Mouse (Mus musculus): ENCODE measurements around the gene Rpl9-ps6. TPM values are rescaled to one million over a fixed set of nuclear protein-coding genes. Genes with fewer than 3 reads are reported as not detected.
A peak's percentile ranks its signal among the peaks of the same experiment; 100 is the strongest.

Rpl9-ps6 gene
- total RNA-seq (2017), result 34.7 and 51.4 TPM in 2 replicates

DNA sequence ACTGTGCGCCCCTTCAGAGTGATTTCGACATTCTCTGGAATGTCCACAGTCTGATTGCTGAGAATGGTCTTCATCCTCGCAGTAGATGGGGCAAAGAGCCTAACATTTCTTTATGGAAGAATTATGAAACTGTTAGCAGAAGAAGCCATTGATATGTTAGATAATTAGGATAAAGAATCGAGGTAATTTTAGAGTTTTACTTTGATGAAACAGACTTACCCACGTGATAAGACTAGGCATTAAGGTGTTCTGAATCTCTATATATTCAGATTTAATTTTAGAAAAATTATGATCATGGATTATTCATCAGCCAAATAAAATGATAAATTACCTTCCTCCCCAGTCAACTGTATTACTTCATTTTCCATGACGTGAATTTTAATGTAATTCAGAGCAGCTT lies at the start of gene Rpl9-ps6:
Gene Rpl9-ps6 (minus strand): TSS at position 101 of the 400 bp plus-strand sequence.
- ATAC-seq (ENCODE audit: extremely low read depth, insufficient number of reproducible peaks, low FRiP score, poor library complexity, severe bottlenecking), result no peak

DNA sequence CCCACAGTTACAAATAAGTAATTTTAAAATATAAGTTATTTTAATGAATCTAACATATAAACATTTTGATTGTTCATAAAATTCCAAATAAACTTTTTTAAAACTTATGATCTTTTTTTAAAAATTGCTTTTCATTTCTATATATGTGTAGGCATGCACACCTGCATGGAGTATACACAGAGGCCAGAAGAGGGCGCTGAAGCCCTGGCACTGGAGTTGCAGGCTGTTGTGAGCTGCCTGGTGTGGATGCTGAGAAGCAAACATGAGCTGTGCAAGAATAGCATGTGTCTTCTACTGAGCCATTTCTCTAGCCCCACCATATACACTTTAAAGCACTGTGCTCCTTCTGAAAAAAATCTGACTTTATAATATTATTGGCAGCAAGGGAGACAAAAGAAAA lies 46.1 kb upstream of the Rpl9-ps6 start:
- ATAC-seq (ENCODE audit: extremely low read depth, insufficient number of reproducible peaks, low FRiP score, poor library complexity, severe bottlenecking), result no peak

DNA sequence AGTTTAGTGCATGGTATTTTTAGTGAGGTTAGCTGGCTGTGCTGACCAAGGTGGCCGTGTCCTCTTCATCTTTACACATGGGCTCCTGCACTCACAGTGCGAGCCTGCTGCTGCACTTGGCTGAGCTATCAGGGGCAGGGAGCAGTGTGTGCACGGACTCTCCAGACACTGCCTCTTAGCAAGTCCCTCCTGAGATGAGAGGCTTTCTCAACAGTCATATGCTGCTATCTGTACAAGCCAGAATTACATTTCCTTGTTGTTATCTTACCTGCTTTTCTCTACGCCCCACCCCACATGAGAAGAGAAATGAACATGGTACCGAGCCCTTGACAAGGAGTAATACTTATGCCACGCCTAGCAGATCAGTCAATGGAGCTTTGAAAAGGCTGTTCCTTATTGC lies 44.6 kb upstream of the Rpl9-ps6 start:
- no peak for ATAC-seq (ENCODE audit: extremely low read depth, insufficient number of reproducible peaks, low FRiP score, poor library complexity, severe bottlenecking)

DNA sequence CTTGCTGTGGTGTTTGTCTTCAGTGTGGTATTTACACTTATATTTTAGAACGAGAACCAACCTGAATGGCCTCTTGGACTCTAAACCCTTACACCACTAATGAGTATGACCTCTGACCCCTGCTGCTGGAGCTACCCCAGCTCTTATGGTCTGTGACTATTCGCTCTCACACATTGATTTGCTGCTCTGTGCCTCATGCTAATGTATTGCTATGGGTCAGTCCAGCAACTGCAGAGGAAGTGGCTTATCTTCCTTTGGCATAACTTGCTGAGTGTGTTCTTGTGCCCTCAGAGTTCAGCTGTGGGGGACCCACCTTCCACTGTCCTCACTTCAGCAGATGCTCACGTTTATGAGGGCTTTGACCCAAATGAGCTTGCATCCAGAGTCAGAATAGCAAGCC lies 43.9 kb upstream of the Rpl9-ps6 start:
- no peak for ATAC-seq (ENCODE audit: extremely low read depth, insufficient number of reproducible peaks, low FRiP score, poor library complexity, severe bottlenecking)

DNA sequence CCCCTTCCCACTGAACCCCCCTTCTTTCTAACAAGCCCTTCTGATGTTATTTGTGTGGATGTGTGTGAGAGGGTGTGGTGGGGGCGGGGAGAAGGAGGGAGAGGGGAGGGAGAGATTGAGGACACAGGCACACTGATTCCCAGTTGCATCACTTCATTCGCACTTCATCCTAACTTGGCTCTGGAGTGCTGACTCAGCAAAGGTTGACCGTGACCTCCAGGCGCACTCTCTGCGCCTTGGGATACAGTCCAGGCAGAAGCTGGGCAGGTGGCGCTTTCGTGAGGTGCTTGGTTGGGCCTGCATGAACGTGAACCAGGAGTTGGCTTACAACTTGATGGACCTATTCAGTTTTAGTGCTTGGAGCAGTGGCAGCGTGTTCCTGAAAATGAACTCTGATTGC lies 41.1 kb upstream of the Rpl9-ps6 start:
- no peak for ATAC-seq (ENCODE audit: extremely low read depth, insufficient number of reproducible peaks, low FRiP score, poor library complexity, severe bottlenecking)

DNA sequence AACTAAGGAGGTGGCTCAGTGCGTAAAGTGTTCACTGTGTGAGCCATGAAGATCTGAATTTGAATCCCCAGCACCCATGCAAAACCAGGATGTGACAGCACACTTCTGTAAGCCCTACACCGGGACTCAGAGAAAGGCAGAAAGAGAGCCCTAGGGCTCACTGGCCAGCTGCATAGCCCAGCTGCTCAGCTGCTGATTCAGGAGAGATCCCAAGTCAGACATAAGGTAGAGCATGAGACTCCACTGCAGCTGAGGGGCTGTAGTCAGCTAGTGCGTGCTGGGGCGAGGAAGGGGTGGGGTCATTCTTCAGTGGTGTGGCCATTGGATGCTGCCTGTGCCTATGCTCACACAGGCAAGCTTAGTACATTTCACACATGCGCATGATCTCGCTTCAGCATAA lies 40.7 kb upstream of the Rpl9-ps6 start:
- no peak for ATAC-seq (ENCODE audit: extremely low read depth, insufficient number of reproducible peaks, low FRiP score, poor library complexity, severe bottlenecking)

DNA sequence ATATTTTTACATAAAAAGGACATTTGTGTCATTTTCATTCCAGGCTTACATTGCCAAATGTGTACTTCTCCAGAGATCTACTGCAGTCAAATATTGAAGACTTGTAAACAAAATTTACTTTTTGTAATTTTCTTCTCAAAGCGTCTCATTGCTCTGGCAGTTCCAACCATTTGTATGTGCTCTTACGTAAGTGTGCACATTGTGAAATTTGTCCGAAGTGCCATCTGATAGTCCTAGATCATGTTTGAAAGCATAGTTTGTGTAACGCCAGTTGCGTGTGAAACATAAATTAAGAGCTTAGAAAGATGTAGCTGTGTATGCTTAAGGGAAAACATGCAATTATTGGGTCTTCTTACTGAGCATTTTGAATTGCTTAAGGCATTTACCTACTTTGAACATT lies 40.1 kb upstream of the Rpl9-ps6 start:
- no peak for ATAC-seq (ENCODE audit: extremely low read depth, insufficient number of reproducible peaks, low FRiP score, poor library complexity, severe bottlenecking)

DNA sequence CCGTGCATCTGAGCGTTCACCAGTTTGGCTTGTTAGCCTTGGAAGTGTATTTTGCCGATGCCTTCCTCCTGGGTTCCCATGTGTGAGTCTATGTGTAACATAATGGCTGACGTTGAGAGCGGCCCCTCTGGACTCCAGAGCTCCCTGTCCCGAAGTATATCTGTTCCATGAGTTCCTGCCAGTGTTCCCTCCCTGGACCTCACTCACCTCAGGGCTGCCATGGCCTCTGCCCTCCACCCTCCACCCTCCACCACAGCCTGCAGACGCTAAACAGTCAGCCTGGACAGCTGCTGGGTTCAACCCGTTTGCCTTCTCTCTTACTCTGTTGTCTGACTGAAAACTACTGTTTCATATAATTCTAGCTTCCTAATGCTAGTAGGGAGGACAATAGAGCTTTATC lies 39.7 kb upstream of the Rpl9-ps6 start:
- no peak for ATAC-seq (ENCODE audit: extremely low read depth, insufficient number of reproducible peaks, low FRiP score, poor library complexity, severe bottlenecking)

DNA sequence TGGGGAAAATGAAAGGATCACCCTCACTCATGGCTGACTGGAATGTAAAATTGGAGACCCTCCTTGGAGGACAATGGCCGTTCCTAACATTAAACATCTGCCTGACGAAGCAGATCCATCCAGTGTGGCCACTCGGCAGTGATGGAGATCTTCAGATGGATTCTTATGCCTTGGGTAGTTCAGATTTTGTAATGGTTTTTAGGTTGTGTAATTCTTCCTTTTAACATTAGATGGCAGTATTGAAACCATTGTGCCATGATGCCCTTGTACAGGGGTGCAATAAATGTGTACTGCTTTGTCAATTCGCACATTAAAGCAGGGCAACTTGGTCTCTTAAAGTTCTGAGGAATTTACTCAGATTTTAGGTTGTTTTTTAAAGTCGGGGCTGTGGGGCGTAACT lies 35.0 kb upstream of the Rpl9-ps6 start:
- ATAC-seq (ENCODE audit: extremely low read depth, insufficient number of reproducible peaks, low FRiP score, poor library complexity, severe bottlenecking), result peak; percentile 53; the same call in 1 of the 2 replicates

DNA sequence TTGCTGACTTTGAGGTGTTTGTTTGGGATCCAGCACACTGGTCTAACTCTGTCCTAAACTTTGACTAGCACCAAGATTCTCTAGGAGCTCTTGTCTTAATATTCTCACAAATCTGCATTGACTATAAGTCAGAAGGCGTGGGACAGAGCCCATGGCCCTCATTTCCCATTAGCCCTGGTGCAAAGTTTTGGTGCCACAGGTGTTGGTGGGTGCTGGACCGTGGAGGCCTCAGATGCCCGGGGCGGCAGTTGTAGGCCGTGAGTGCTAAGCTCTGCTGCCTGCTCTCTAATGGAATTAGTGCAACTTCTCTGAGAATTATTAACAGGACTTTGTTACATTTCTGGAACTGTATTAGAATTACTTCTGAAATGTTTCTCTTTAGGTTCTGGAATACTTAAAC lies 31.6 kb upstream of the Rpl9-ps6 start:
- no peak for ATAC-seq (ENCODE audit: extremely low read depth, insufficient number of reproducible peaks, low FRiP score, poor library complexity, severe bottlenecking)

DNA sequence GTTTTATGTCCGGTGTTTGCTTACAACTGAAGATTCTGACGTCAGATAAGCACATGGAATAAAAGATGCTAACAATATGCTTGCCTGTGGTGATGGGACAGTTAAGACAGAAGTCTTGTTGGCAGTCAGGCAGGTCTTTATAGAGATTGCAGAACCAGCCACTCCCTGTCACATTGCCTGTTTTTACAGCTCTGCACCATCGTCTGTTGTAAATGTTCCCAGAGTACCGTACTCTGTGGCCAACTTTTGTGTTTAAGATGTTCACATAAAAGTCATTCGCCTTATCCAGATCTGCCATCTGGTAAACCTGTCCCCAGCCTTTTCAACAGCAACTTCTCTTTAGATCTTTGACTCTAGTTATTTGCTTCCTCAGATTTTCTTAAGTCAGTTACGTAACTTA lies 31.0 kb upstream of the Rpl9-ps6 start:
- no peak for ATAC-seq (ENCODE audit: extremely low read depth, insufficient number of reproducible peaks, low FRiP score, poor library complexity, severe bottlenecking)

DNA sequence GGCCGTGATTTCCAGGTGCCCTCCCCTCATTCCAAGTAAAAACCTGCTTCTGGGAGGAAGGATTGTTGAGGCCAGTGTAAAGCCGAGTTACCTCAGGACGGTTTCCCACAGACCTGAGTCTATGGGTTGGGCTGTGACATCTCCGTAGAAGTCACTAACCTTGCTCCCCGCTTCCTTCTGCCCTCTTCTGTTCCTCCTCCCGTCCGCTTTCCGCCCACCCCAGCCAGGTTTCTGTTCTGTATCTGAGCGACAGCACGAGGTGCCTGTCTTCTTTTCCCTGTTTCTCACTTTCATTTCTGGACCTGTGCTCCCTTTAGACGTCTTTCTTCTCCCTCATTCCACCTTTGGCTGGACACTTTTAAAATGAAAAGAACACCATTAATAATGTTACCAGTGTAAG lies 28.7 kb upstream of the Rpl9-ps6 start:
- ATAC-seq (ENCODE audit: extremely low read depth, insufficient number of reproducible peaks, low FRiP score, poor library complexity, severe bottlenecking), result no peak

DNA sequence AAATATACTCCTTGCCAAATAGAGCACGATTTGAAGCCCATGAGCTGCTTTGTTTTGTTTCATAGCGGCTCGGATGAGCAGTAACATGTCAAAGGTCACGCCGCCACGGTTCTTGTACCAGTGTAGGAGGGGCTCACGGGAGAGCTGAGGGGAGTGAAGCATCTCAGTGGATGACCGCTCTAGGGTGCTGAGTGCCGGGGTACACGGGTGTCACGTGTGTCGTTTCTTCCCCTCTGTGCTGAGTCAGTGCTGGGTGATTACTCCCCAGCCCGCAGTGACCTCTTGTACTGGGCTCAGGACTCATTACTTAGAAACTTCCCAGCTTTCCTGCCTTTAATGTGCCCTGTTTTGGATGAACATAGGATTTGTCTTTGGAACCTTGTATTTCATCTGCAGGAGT lies 28.2 kb upstream of the Rpl9-ps6 start:
- no peak for ATAC-seq (ENCODE audit: extremely low read depth, insufficient number of reproducible peaks, low FRiP score, poor library complexity, severe bottlenecking)

DNA sequence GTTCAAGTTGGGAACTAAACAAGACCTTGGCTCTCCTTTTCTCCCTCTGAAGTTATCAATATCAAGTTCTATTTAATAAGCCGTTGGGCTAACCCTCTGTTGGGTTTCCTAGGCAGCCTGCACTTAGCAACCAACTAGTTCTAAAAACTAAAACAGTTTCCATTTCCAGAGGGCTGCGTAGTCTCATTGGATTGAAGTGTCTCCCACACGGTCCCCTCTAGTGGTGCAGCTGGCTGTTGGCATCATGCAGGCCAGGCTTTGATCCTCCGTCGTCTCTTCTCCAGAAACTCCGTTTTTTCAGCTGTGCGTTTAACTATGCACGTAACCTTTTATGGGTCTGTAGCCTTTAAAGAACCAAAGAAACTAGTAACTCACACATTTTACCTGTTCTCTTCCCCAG lies 27.1 kb upstream of the Rpl9-ps6 start:
- ATAC-seq (ENCODE audit: extremely low read depth, insufficient number of reproducible peaks, low FRiP score, poor library complexity, severe bottlenecking), result no peak

DNA sequence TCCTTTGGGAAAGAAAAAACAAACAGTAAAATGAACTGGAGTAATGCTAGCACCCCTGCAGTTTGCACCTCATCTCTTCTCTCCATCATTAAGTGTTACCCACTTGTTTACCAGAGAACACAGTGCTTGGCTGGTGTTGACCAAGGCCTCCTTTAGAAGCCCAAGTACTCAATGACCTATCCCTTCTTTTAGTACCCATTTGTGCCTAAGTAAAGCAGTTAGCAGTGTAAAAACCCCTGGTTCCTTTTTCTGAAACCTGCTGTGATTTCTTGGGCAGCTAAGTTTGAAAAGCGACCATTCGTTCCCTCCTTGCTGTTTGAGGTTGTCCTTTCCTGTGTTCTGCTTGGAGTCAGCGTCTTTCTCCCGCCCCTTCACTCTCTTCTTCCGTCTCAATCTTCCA lies 26.6 kb upstream of the Rpl9-ps6 start:
- ATAC-seq (ENCODE audit: extremely low read depth, insufficient number of reproducible peaks, low FRiP score, poor library complexity, severe bottlenecking), result no peak

DNA sequence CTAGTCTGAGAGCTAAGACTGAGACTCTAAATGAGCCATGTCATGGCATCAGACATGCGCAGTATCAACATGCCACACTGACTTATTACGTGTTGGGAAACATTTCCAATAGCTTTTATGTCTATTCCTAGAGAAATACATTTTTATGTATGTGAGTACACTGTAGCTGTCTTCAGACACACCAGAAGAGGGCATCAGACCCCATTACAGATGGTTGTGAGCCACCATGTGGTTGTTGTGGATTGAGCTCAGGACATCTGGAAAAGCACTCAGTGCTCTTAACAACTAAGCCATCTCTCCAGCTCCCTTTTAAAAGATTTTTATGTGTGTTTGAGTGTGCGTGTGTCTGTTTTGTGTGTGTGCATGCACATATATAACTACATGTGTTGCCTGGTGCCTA lies 26.0 kb upstream of the Rpl9-ps6 start:
- no peak for ATAC-seq (ENCODE audit: extremely low read depth, insufficient number of reproducible peaks, low FRiP score, poor library complexity, severe bottlenecking)

DNA sequence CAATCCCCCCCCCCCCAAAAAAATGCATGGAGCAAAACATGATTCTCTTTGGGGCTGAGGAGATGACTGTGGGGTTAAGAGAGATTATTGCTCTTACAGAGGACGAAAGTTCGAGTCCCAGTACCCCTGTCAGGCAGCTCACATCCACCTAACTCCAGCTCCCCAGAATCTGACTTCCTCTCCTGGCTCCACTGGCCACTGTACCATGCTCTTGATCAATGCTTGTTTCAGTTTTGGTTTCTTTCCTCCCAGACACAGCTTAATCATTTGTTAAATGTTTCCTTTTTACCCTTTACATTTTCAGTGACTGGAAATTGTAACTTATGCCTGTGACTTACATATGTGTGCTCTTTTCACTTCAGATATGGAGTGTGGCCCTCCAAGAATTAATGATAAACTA lies 24.6 kb upstream of the Rpl9-ps6 start:
- peak; percentile 43; the same call in 1 of the 2 replicates for ATAC-seq (ENCODE audit: extremely low read depth, insufficient number of reproducible peaks, low FRiP score, poor library complexity, severe bottlenecking)

DNA sequence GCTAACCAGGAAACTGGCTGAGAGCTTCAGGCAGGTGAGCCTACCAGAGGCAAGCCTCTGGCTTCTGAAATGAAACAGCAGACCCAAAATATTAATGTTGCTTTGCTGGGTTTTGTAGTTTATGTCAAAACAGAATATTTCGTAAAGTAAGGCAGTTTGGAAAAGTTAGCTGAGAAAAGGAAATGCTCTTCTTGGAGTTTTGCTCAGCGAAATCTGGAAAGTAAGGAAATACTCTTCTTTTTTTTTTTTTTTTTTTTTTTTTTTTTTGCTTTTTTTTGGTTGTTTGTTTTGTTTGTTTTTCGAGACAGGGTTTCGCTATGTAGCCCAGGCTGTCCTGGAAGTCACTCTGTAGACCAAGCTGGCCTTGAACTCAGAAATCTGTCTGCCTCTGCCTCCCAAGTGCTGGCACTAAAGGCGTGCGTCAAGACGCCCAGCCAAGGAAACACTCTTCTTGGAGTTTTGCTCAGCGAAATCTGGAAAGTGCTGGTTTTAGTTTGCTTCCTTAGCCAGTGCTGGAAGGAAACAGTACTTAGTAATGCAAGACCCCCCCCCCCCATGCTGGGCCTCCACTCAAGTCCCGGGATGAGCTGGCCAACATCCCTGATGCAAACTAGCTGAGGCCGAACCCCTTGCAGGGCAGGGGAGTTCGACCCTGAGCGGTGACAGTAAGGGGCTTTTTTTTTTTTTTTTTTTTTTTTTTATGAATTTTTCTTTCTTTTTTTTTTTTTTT lies 23.0 kb upstream of the Rpl9-ps6 start:
- no peak for ATAC-seq (ENCODE audit: extremely low read depth, insufficient number of reproducible peaks, low FRiP score, poor library complexity, severe bottlenecking)

DNA sequence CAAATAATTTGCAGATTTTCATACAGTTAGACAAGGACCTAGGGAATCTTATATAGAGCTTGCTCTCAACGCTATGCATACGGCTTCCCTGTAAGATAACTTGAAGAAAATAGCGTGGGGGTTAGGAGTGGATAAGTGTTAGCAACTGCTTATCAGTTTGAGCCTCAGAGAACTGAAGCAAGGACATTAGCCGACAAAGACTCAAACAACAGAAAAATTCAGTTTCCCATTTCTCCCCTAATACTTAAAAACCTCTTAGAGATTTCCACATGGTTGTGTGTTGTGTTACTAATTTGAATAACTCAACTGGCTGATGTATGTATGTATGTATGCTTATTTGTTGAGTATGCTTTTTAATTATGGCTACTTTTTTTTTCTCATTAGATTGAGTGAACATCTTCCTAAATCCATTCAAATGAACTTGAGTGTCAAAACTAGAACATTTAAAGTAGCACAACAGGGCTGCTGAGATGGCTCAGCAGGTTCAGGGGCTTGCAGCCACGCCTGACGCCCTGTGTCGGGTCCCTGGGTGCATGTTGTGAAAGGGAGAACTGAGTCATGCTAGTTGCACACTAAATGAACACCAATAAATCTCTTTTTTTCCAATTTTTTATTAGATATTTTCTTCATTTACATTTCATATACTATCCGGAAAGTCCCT lies 21.3 kb upstream of the Rpl9-ps6 start:
- ATAC-seq (ENCODE audit: extremely low read depth, insufficient number of reproducible peaks, low FRiP score, poor library complexity, severe bottlenecking), result no peak

DNA sequence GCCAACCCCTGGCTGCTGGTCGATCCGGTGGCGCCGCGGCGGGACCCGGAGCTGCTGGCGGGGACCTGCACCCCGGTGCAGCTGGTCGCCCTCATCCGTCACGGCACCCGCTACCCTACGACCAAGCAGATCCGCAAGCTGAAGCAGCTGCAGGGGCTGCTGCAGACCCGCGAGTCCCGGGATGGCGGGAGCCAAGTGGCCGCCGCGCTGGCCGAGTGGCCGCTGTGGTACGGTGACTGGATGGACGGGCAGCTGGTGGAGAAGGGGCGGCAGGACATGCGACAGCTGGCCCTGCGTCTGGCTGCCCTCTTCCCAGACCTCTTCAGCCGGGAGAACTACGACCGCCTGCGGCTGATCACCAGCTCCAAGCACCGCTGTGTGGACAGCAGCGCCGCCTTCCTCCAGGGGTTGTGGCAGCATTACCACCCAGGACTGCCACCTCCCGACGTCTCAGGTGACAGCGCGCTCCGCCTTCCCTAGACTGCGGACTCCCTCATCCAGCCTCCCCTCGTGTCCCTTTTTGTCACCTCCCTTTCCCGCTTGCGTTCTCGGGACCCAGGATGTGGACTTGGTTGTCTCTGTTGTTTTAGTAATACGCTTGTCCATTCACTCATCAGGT lies 19.8 kb upstream of the Rpl9-ps6 start:
- ATAC-seq (ENCODE audit: extremely low read depth, insufficient number of reproducible peaks, low FRiP score, poor library complexity, severe bottlenecking), result peak; percentile 62

Measured in neutrophil, adult 5-6 weeks (primary cell).